Mouse (Mus musculus): Measurements from ENCODE around the gene Hist1h2bk. TPM values are rescaled to one million over a fixed set of nuclear protein-coding genes. Genes with fewer than 3 reads are reported as not detected.
A peak's percentile ranks its signal among the peaks of the same experiment; 100 is the strongest.

Gene Hist1h2bk
- polyA plus RNA-seq, 1 experiment, result not detected

DNA sequence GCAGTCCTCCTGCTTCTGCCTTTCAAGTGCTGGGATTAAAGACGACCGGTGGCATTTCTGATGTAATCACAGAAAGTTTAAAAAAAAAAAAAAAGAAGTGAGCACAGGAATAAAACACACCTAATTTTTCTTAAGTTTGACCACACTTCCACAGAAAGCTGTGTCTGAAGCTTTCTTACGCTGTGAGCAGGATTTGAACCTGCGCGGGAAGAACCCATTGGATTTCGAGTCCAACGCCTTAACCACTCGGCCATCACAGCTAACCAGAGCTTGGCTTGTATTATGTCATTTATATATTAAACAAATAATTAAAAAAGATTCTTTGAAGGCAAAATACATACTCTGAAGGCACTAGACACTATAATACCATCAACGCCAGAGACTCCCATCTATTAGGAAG is 13.4 kb upstream of the Hist1h2bk start:
- WGBS, result 2% methylated on average over 9 of the region's 9 CpGs
- no peak overlapping the region for H3K27ac ChIP-seq (ENCODE audit: insufficient read depth, low read depth, low read length)
- H3K4me3 ChIP-seq (ENCODE audit: insufficient read depth, low read depth, low read length), result no peak overlapping the region; the same call in 1 of the 2 replicates
- TF ChIP-seq POLR2A (IDR thresholded peaks at IDR 0.05; ENCODE audit: insufficient read depth, low read depth, low read length) (no peak), CTCF (IDR thresholded peaks at IDR 0.05; ENCODE audit: insufficient read depth, low read depth, low read length) (no peak)
- peaks cover 2% of the 10 kb centered on the region; the same call in 1 of the 2 replicates for H3K4me1 ChIP-seq (ENCODE audit: control insufficient read depth, insufficient read depth, low read length)

DNA sequence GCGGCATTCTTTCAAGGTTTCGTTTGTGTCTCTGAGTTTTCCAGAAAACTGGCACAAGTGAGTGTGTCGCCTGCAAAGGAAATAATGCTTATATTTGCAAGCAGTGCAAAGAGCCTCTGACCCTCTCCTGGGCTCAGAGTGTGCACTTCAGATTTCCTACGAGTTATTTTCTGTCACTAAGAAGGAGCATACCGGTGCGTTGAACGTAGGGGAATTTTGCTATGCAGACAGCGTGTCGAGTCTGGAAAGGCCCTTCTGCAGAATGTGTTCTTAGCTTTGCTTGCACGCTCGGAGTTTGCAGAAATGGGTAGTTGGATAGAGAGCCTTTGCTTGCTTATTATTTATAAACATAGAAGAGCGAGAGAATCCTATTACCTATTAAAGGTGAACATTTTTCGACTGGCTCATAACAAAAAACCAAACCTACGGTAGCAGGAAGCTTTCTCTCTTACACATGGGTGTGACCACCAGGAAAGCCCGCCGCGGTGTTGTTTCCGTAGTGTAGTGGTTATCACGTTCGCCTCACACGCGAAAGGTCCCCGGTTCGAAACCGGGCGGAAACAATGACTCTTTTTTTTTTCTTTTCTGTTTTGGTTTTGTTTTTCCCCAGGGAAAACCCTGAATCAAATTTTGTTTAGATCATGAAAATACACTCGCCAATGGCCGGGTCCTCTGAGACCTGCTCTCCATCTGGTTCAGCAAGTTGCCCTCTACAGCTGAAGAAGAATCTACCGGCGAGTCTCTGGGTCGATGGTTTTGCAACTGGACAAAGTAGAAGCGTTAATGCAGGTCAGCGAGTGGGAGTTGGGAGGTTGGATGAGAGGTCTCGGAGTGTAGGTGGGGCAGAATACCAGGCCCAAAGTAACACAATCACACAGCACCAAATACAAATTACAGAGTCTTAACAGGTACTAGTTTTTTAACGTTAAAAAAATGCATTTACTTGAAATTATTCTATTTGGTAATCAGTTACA is 9.3 kb upstream of the Hist1h2bk start:
- TF ChIP-seq POLR2A (IDR thresholded peaks at IDR 0.05; ENCODE audit: insufficient read depth, low read depth, low read length), result no peak
- TF ChIP-seq CTCF (IDR thresholded peaks at IDR 0.05; ENCODE audit: insufficient read depth, low read depth, low read length), result no peak
- WGBS, result 7% methylated on average over 35 of the region's 35 CpGs
- H3K27ac ChIP-seq (ENCODE audit: insufficient read depth, low read depth, low read length), result no peak overlapping the region
- H3K4me3 ChIP-seq (ENCODE audit: insufficient read depth, low read depth, low read length), result peak overlapping the region; percentile 29
- H3K4me1 ChIP-seq (ENCODE audit: control insufficient read depth, insufficient read depth, low read length), result peaks cover 4% of the 10 kb centered on the region; the same call in 1 of the 2 replicates

DNA sequence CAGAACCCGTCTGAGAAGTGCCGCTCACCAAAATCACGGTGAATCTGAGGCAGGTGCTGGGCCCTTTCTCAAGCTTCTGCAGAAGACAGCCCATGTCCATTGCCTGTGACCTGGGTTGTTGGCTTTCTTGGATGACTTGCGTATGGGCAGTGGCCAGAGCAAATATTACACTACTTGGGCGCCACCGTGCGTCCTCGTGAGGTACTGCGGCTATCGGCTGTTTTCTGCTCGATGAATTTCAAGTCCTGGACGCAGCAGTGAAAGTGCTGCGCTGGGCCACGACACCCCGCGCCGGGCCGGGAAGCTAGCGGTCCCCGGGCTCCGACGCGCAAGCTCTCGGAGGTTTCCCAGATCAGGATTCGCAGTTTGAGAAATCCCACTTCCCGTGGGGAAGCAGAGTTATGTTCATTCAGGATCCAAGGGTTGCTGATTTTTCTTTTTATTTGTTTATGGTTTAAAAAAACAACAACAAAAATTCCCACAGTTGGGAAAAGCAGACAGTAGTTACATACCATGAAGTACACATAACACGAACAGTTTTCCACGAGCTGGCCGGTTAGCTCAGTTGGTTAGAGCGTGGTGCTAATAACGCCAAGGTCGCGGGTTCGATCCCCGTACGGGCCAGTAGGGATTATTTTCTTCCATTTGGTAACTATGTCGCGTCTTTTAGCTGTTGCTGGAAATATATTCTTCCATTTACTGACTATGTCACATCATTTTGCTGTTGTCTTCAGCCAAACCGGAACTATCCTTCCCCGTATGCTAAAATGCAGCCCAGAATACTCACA is 6.8 kb upstream of the Hist1h2bk start:
- TF ChIP-seq POLR2A (IDR thresholded peaks at IDR 0.05; ENCODE audit: insufficient read depth, low read depth, low read length) (no peak), CTCF (IDR thresholded peaks at IDR 0.05; ENCODE audit: insufficient read depth, low read depth, low read length) (peak; percentile 90)
- Histone ChIP-seq H3K4me1 (ENCODE audit: control insufficient read depth, insufficient read depth, low read length) (peaks cover 4% of the 10 kb centered on the region; the same call in 1 of the 2 replicates), H3K27ac (ENCODE audit: insufficient read depth, low read depth, low read length) (0 out of 2 replicates have a peak overlapping the region, but pooled peaks have one; percentile 17), H3K4me3 (ENCODE audit: insufficient read depth, low read depth, low read length) (peak overlapping the region; percentile 57)
- 1% methylated on average over 40 of the region's 40 CpGs for WGBS

DNA sequence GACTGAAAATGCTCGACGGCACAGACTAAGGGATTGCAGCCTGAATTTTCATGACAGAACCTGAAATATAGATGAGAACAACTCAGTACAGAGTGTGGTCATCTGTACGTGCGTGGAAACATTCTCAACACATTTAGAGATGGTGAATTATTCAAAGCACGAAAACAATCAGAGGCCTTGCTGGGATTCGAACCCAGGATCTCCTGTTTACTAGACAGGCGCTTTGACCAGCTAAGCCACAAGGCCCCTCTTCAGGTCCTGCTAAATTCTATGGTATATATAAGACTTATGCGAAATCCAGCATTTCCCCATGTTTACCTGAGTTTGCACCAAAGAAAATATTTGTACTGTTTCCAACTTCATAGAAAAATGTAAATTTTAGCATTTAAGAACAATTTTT is 5.7 kb upstream of the Hist1h2bk start:
- H3K4me3 ChIP-seq (ENCODE audit: insufficient read depth, low read depth, low read length), result no peak overlapping the region
- peaks cover 4% of the 10 kb centered on the region; the same call in 1 of the 2 replicates for H3K4me1 ChIP-seq (ENCODE audit: control insufficient read depth, insufficient read depth, low read length)
- WGBS, result 42% methylated on average over 8 of the region's 8 CpGs
- TF ChIP-seq POLR2A (IDR thresholded peaks at IDR 0.05; ENCODE audit: insufficient read depth, low read depth, low read length) (no peak), CTCF (IDR thresholded peaks at IDR 0.05; ENCODE audit: insufficient read depth, low read depth, low read length) (no peak)
- H3K27ac ChIP-seq (ENCODE audit: insufficient read depth, low read depth, low read length), result no peak overlapping the region

DNA sequence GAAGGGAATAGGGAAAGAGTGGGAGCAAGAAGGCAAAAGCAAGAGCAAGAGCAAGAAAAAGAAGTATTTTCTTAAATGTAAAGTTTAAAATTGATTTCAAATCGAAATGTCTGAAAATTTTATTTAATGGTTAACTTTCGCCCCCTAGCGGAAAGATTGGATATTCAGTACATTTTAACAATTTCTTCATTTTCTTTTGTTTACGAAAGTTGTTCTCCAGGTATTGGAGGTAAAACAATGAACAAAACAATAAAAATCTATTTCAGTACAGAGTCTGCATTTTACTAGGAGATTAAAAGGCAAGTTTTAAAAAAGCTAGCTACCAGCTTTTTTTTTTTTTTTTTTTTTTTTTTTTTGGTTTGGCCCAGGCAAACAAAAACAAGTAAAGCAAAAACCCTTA is 5.2 kb upstream of the Hist1h2bk start:
- no peak overlapping the region for H3K4me3 ChIP-seq (ENCODE audit: insufficient read depth, low read depth, low read length)
- no peak for TF ChIP-seq CTCF (IDR thresholded peaks at IDR 0.05; ENCODE audit: insufficient read depth, low read depth, low read length)
- no peak for TF ChIP-seq POLR2A (IDR thresholded peaks at IDR 0.05; ENCODE audit: insufficient read depth, low read depth, low read length)
- no peak overlapping the region for H3K27ac ChIP-seq (ENCODE audit: insufficient read depth, low read depth, low read length)
- peaks cover 4% of the 10 kb centered on the region; the same call in 1 of the 2 replicates for H3K4me1 ChIP-seq (ENCODE audit: control insufficient read depth, insufficient read depth, low read length)
- WGBS, result 4% methylated on average over 4 of the region's 4 CpGs

DNA sequence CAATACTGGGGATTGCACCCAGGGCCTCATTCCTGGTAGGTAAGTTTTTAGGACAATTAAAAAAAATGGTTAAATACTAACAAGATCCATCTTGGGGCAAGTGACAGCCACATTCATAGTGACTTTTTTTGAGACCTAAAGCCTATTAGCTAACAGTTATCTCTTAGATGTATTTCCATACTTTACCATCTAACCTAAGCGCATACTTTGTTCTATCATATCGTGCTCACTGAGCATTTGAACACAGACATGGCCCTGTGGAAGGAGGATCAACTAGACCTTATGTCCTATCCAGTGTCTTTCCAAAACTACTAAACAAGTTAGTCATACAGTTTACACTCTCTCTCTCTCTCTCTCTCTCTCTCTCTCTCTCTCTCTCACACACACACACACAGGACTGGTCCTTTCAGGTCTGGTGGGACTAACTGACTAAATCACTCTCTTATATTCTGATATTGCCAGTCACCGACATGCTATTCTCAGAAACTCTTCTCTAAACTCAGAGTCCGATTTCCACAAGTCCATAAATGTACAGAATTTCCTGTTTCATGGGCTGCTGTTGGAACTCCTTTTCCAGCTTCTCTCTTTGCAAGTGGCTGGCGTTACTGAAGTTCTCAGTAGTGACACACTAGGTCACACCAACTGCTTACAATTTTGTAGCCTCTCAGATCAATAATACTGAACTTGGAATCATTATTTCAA is 1.8 kb upstream of the Hist1h2bk start:
- no peak overlapping the region for H3K4me3 ChIP-seq (ENCODE audit: insufficient read depth, low read depth, low read length)
- H3K4me1 ChIP-seq (ENCODE audit: control insufficient read depth, insufficient read depth, low read length), result no peaks in the 10 kb centered on the region
- no peak for TF ChIP-seq POLR2A (IDR thresholded peaks at IDR 0.05; ENCODE audit: insufficient read depth, low read depth, low read length)
- TF ChIP-seq CTCF (IDR thresholded peaks at IDR 0.05; ENCODE audit: insufficient read depth, low read depth, low read length), result no peak
- WGBS, result 55% methylated on average over 5 of the region's 5 CpGs
- H3K27ac ChIP-seq (ENCODE audit: insufficient read depth, low read depth, low read length), result no peak overlapping the region

DNA sequence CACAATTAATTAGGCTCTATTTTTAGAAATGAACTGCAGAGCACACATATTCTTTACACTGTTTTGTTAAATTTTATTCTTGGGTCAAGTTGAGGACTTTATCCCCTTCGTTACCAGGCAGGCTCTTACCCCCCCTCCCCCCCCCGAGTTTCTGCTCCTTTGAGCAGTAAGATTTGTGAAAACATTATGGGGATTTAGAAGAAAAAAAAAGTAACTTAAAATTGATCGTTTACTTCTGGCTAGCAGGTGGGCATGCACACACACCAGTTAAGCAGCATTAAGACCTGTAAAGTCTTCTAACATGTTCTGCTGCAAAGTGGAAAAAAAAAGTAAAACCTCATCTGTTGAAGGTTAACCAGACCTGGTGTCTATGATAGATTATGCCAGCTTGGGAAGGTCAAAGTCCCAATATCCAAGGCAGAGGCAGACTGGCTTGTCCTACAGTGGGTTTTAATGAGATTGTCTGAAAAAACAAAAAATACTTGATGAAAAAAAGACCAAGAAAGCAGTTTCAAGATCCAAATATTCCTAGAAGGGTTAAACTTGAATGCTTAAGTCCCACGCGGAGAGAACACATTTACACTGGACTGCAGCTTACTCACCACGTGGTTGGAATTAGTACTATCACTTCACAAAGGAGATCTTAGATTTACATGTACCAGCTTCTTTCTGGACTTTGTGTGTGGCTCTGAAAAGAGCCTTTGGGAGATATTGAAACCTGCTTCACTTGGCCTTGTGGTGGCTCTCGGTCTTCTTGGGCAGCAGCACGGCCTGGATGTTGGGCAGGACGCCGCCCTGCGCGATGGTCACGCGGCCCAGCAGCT is 1.0 kb upstream of the Hist1h2bk start:
- Histone ChIP-seq H3K4me1 (ENCODE audit: control insufficient read depth, insufficient read depth, low read length) (no peaks in the 10 kb centered on the region; the same call in 1 of the 2 replicates), H3K27ac (ENCODE audit: insufficient read depth, low read depth, low read length) (no peak overlapping the region), H3K4me3 (ENCODE audit: insufficient read depth, low read depth, low read length) (no peak overlapping the region; the same call in 1 of the 2 replicates)
- WGBS, result under 1% methylated on average over 14 of the region's 14 CpGs
- TF ChIP-seq POLR2A (IDR thresholded peaks at IDR 0.05; ENCODE audit: insufficient read depth, low read depth, low read length) (no peak), CTCF (IDR thresholded peaks at IDR 0.05; ENCODE audit: insufficient read depth, low read depth, low read length) (no peak)

All from olfactory bulb, adult 2 months (tissue).